Mouse (Mus musculus) monocyte, adult 2 months (primary cell): ENCODE results near the gene Ube2e1.

Experiments
- DNase-seq, 2 experiments: peaks; one replicate each; pipeline ENCODE4 v3.0.0; 2022; ENCODE audit warnings: low spot score in 2 of 2, low read depth in 1 of 2

The Ube2e1 gene

GRCm38 (mm10) chr14:18331693-18332131 is at the start of gene Ube2e1:
Ube2e1 (minus strand) TSS chr14:18331859.
- peak; percentile 34 to 58 for DNase-seq

GRCm38 (mm10) chr14:18379841-18380240 is 48.2 kb upstream of the Ube2e1 start:
- DNase-seq = no peak

GRCm38 (mm10) chr14:18377944-18378575 is 46.4 kb upstream of the Ube2e1 start:
- no peak for DNase-seq

- DNase-seq = no peak
Measured at GRCm38 (mm10) chr14:18376206-18376605, 44.5 kb upstream of the Ube2e1 start.

GRCm38 (mm10) chr14:18373758-18374405 is 42.2 kb upstream of the Ube2e1 start:
- no peak for DNase-seq

- no peak for DNase-seq
Measured at GRCm38 (mm10) chr14:18372761-18373610, 41.3 kb upstream of the Ube2e1 start.

- no peak for DNase-seq
Measured at GRCm38 (mm10) chr14:18369031-18369430, 37.4 kb upstream of the Ube2e1 start.

GRCm38 (mm10) chr14:18367025-18367424 is 35.4 kb upstream of the Ube2e1 start:
- DNase-seq = no peak

GRCm38 (mm10) chr14:18364321-18364720 is 32.7 kb upstream of the Ube2e1 start:
- no peak for DNase-seq

GRCm38 (mm10) chr14:18356442-18356841 is 24.8 kb upstream of the Ube2e1 start:
- DNase-seq = no peak

- DNase-seq = no peak
Measured at GRCm38 (mm10) chr14:18355514-18356190, 24.0 kb upstream of the Ube2e1 start.

GRCm38 (mm10) chr14:18353525-18353924 is 21.9 kb upstream of the Ube2e1 start:
- no peak for DNase-seq

- no peak for DNase-seq
Measured at GRCm38 (mm10) chr14:18352934-18353333, 21.3 kb upstream of the Ube2e1 start.

GRCm38 (mm10) chr14:18350680-18351079 is 19.0 kb upstream of the Ube2e1 start:
- no peak for DNase-seq

- DNase-seq = no peak
Measured at GRCm38 (mm10) chr14:18349871-18350270, 18.2 kb upstream of the Ube2e1 start.

- no peak for DNase-seq
Measured at GRCm38 (mm10) chr14:18343589-18343988, 11.9 kb upstream of the Ube2e1 start.

GRCm38 (mm10) chr14:18342749-18343148 is 11.1 kb upstream of the Ube2e1 start:
- no peak for DNase-seq

GRCm38 (mm10) chr14:18341088-18341487 is 9.4 kb upstream of the Ube2e1 start:
- no peak for DNase-seq

GRCm38 (mm10) chr14:18336106-18336505 is 4.4 kb upstream of the Ube2e1 start:
- no peak for DNase-seq

- DNase-seq = peak in 1 of 2 experiments; percentile 8
Measured at GRCm38 (mm10) chr14:18330789-18331692, 618 bp downstream of the Ube2e1 start.
